Mouse (Mus musculus): ENCODE measurements around the gene Snx5. TPM values are rescaled to one million over a fixed set of nuclear protein-coding genes. Genes with fewer than 3 reads are reported as not detected.

The Snx5 gene
- polyA plus RNA-seq, 1 experiment from 2014 or later, result 67.6 TPM

DNA sequence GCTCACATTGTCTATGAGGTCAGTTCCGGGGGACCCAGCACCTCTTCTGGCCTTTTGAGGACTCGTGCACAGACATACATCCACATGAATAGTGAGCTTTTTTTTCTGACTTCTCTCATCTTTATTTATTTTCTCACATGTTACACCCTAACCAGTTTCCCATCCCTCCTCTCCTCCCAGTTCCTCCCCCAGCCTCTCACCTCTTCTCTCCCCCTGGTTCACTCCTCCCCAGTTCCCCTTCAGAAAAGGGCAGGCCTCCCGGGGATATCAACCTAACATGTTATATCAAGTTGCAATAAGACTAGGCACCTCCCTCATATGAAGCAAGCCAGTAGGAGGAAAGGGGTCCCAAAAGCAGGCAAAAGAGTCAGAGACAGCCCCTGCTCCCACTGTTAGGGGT is 9.9 kb upstream of the Snx5 start:
- no peak overlapping the region for H3K4me2 ChIP-seq
- H3K9me3 ChIP-seq, result no peaks in the 10 kb centered on the region
- no peaks in the 10 kb centered on the region for H3K27me3 ChIP-seq
- no peak for ATAC-seq (ENCODE audit: low FRiP score, low read depth)
- H3K4me1 ChIP-seq (replicated peaks), result no peaks in the 10 kb centered on the region
- H3K36me3 ChIP-seq, result 0 out of 2 replicates have a peak, but pooled peaks cover 5% of the 10 kb centered on the region
- H3K27ac ChIP-seq (replicated peaks), result no peak overlapping the region
- H3K4me3 ChIP-seq, result no peak overlapping the region
- H3K9ac ChIP-seq, result no peak overlapping the region
- 90% methylated on average over 3 of the region's 3 CpGs for WGBS

DNA sequence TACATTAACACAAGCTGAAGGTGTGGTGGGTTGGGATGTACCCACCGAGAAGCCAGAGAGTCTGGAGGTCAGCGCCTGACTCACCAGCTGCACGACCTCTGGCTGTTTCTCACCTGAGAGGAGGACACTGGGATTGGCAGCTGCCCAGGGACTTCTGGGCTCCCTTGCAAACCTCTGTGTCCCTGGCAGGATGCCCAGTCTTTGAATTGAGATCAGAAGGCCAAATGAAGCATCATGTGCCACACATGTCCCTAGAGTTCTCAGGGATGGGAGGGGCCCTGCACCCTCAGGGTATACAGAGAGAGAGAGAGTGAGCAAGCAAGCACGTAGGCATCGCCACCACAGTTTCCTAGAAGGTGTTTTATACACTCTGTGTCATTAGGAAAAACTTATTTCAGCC is 9.0 kb upstream of the Snx5 start:
- no peak overlapping the region for H3K27ac ChIP-seq (replicated peaks)
- ATAC-seq (ENCODE audit: low FRiP score, low read depth), result no peak
- no peak overlapping the region for H3K9ac ChIP-seq
- H3K4me1 ChIP-seq (replicated peaks), result no peaks in the 10 kb centered on the region
- no peak overlapping the region for H3K4me3 ChIP-seq
- H3K9me3 ChIP-seq, result no peaks in the 10 kb centered on the region
- H3K36me3 ChIP-seq, result 0 out of 2 replicates have a peak, but pooled peaks cover 5% of the 10 kb centered on the region
- no peak overlapping the region for H3K4me2 ChIP-seq
- 48% methylated on average over 5 of the region's 5 CpGs for WGBS
- H3K27me3 ChIP-seq, result no peaks in the 10 kb centered on the region

DNA sequence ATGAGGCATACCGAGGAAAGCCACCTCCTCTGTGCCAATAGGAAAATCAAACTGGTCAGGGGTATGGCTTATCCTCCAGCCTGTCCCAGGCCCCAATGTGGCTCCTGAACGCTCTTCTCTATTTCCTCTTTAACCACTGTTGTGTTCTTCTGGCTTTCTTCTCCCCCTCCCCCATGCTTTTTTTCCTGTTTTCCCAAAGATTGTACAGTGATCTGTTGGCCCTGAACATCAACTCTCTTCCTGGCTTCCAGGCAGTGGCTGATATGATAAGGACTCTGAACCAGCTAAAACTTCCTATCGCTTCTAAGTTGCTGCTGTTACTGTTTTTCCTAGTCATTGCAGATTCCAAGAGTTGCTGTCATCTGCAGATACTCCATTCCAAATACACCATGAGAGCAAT is 6.2 kb upstream of the Snx5 start:
- Histone ChIP-seq H3K4me2 (no peak overlapping the region), H3K9ac (no peak overlapping the region), H3K36me3 (0 out of 2 replicates have a peak, but pooled peaks cover 5% of the 10 kb centered on the region), H3K27ac (replicated peaks) (no peak overlapping the region), H3K4me3 (no peak overlapping the region), H3K4me1 (replicated peaks) (no peaks in the 10 kb centered on the region), H3K9me3 (no peaks in the 10 kb centered on the region), H3K27me3 (no peaks in the 10 kb centered on the region)
- ATAC-seq (ENCODE audit: low FRiP score, low read depth), result no peak
- 91% methylated on average over 3 of the region's 3 CpGs for WGBS

DNA sequence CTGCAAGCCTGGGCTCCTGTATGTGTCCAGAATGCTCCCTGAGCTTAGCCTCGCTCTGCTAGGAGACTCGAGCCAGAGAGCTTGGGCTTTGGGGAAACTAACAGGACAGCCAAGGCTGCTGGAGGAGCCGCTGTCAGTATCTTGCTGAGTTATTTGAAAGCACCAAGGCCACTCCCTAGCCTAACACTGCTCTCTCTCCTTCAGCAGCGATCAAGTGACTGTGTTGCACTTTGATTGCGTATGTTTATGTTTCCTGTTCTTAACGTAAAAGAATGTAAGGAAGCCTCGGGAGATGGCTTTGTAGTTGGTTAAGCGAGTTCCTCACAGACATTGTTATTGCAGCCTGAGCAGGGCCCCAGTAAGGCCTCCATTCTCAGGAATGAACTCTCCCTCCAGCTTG is 4.0 kb upstream of the Snx5 start:
- Histone ChIP-seq H3K4me3 (no peak overlapping the region), H3K4me1 (replicated peaks) (no peaks in the 10 kb centered on the region), H3K4me2 (no peak overlapping the region), H3K36me3 (0 out of 2 replicates have a peak, but pooled peaks cover 5% of the 10 kb centered on the region), H3K9ac (no peak overlapping the region), H3K9me3 (no peaks in the 10 kb centered on the region), H3K27ac (replicated peaks) (no peak overlapping the region), H3K27me3 (no peaks in the 10 kb centered on the region)
- WGBS, result 77% methylated on average over 8 of the region's 8 CpGs
- ATAC-seq (ENCODE audit: low FRiP score, low read depth), result no peak

GRCm38 (mm10) chr2:144272088-144272487 is 1.4 kb upstream of the Snx5 start:
- H3K27ac ChIP-seq (replicated peaks), result no peak overlapping the region
- peaks cover 25% of the 10 kb centered on the region for H3K4me1 ChIP-seq (replicated peaks)
- 91% methylated on average over 12 of the region's 12 CpGs for WGBS
- H3K4me3 ChIP-seq, result no peak overlapping the region
- no peak overlapping the region for H3K4me2 ChIP-seq
- no peaks in the 10 kb centered on the region for H3K27me3 ChIP-seq
- ATAC-seq (ENCODE audit: low FRiP score, low read depth), result no peak
- 0 out of 2 replicates have a peak, but pooled peaks cover 2% of the 10 kb centered on the region for H3K36me3 ChIP-seq
- H3K9me3 ChIP-seq, result no peaks in the 10 kb centered on the region
- no peak overlapping the region for H3K9ac ChIP-seq

- ATAC-seq (ENCODE audit: low FRiP score, low read depth), result no peak
- peak overlapping the region; percentile 77 for H3K4me3 ChIP-seq
- no peaks in the 10 kb centered on the region for H3K36me3 ChIP-seq
- no peaks in the 10 kb centered on the region for H3K9me3 ChIP-seq
- H3K9ac ChIP-seq, result peak overlapping the region; percentile 79
- H3K4me2 ChIP-seq, result peak overlapping the region; percentile 83
- under 1% methylated on average over 29 of the region's 33 CpGs for WGBS
- H3K27me3 ChIP-seq, result no peaks in the 10 kb centered on the region
- peak overlapping the region; percentile 92 for H3K27ac ChIP-seq (replicated peaks)
- H3K4me1 ChIP-seq (replicated peaks), result peaks cover 32% of the 10 kb centered on the region
Observed at GRCm38 (mm10) chr2:144269679-144270475, 829 bp downstream of the Snx5 start.

DNA sequence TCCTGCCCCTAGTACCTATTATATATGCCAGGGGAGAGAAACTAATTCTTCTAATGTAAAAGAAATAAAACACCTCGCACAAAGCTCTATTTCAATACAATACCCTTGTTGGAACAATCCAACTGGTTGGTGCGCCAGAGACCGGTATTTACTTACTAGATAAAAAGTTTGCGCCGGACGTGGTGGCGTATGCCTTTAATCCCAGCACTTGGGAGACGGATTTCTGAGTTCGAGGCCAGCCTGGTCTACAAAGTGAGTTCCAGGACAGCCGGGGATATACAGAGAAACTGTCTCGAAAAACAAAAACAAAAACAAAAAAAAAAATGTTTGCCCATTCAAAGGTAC is 1.4 kb downstream of the Snx5 start:
- no peak for ATAC-seq (ENCODE audit: low FRiP score, low read depth)
- Histone ChIP-seq H3K4me1 (replicated peaks) (peaks cover 32% of the 10 kb centered on the region), H3K4me2 (peak overlapping the region; percentile 83), H3K9me3 (no peaks in the 10 kb centered on the region), H3K4me3 (peak overlapping the region; percentile 77), H3K36me3 (no peaks in the 10 kb centered on the region), H3K27me3 (no peaks in the 10 kb centered on the region), H3K27ac (replicated peaks) (no peak overlapping the region), H3K9ac (peak overlapping the region; percentile 79)
- WGBS, result under 1% methylated on average over 11 of the region's 11 CpGs

- Histone ChIP-seq H3K27ac (replicated peaks) (no peak overlapping the region), H3K9ac (peak overlapping the region; percentile 79), H3K27me3 (no peaks in the 10 kb centered on the region), H3K4me3 (peak overlapping the region; percentile 77), H3K36me3 (no peaks in the 10 kb centered on the region), H3K9me3 (no peaks in the 10 kb centered on the region), H3K4me2 (peak overlapping the region; percentile 83), H3K4me1 (replicated peaks) (peaks cover 32% of the 10 kb centered on the region)
- no peak for ATAC-seq (ENCODE audit: low FRiP score, low read depth)
- 11% methylated on average over 6 of the region's 6 CpGs for WGBS
Observed at GRCm38 (mm10) chr2:144268446-144269305, 2.0 kb downstream of the Snx5 start.

DNA sequence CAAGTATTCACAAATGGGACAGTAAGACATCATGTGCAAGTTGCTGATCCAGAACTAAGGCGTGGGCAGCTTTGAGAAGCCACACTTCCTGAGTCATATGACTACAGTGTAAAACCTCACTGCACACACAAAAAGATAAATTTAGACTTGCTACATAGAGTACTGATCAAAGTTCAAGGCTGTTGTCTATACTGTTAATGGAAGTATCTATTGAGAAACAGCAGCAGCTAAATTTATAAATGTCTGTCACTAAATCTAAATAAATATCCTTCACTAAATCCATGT is 3.0 kb downstream of the Snx5 start:
- H3K9me3 ChIP-seq, result no peaks in the 10 kb centered on the region
- no peak for ATAC-seq (ENCODE audit: low FRiP score, low read depth)
- peaks cover 32% of the 10 kb centered on the region for H3K4me1 ChIP-seq (replicated peaks)
- no peaks in the 10 kb centered on the region for H3K36me3 ChIP-seq
- peak overlapping the region; percentile 83 for H3K4me2 ChIP-seq
- no peak overlapping the region for H3K9ac ChIP-seq
- no peak overlapping the region for H3K4me3 ChIP-seq
- no peak overlapping the region for H3K27ac ChIP-seq (replicated peaks)
- WGBS, result 32% methylated on average over 1 of the region's 1 CpGs
- H3K27me3 ChIP-seq, result no peaks in the 10 kb centered on the region

DNA sequence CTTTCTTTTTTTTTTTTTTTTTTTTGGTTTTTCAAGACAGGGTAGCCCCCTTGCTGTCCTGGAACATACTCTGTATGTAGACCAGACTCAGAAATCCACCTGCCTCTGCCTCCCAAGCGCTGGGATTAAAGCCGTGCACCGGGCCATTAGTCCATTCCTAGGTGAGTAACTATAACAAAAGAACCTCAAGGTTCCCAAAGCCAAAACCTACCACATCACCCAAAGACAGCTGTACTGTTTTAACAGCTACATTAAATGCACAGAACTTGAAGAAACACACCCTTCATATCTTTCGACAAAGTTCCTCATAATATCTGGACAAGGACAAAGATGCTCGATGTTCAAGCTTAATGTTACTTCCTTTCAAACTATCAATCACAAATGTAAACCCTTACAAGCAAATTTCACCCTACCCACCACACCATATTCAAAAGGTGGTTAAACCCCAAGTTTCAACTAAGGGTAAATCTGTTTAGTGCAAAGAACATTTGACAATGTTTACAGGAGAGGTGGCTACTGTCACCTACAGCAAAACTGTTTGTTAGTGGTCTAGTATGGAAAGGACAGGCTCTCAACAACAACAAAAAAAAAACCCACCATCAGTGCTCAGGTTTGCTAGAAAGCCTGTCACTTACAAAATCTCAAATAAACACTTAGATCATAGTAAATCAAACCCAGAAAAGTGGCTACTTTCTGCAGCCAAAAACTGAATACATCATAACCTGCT is 3.5 kb downstream of the Snx5 start:
- peaks cover 32% of the 10 kb centered on the region for H3K4me1 ChIP-seq (replicated peaks)
- 54% methylated on average over 5 of the region's 5 CpGs for WGBS
- H3K27ac ChIP-seq (replicated peaks), result no peak overlapping the region
- no peak for ATAC-seq (ENCODE audit: low FRiP score, low read depth)
- H3K4me2 ChIP-seq, result no peak overlapping the region; the same call in 1 of the 2 replicates
- H3K27me3 ChIP-seq, result no peaks in the 10 kb centered on the region
- no peak overlapping the region for H3K4me3 ChIP-seq
- H3K9me3 ChIP-seq, result no peaks in the 10 kb centered on the region
- H3K9ac ChIP-seq, result no peak overlapping the region
- H3K36me3 ChIP-seq, result no peaks in the 10 kb centered on the region

GRCm38 (mm10) chr2:144265916-144266683 is 4.6 kb downstream of the Snx5 start:
- H3K27ac ChIP-seq (replicated peaks), result no peak overlapping the region
- no peaks in the 10 kb centered on the region for H3K36me3 ChIP-seq
- H3K27me3 ChIP-seq, result no peaks in the 10 kb centered on the region
- no peak overlapping the region for H3K4me3 ChIP-seq
- no peak overlapping the region for H3K9ac ChIP-seq
- ATAC-seq (ENCODE audit: low FRiP score, low read depth), result no peak
- no peak overlapping the region for H3K4me2 ChIP-seq
- WGBS, result 48% methylated on average over 4 of the region's 4 CpGs
- no peaks in the 10 kb centered on the region for H3K9me3 ChIP-seq
- peaks cover 34% of the 10 kb centered on the region for H3K4me1 ChIP-seq (replicated peaks)

Measured in hindbrain, embryonic 15.5 days (tissue).